Mouse (Mus musculus): ENCODE measurements around the gene Mrps12.

Gene Mrps12

DNA sequence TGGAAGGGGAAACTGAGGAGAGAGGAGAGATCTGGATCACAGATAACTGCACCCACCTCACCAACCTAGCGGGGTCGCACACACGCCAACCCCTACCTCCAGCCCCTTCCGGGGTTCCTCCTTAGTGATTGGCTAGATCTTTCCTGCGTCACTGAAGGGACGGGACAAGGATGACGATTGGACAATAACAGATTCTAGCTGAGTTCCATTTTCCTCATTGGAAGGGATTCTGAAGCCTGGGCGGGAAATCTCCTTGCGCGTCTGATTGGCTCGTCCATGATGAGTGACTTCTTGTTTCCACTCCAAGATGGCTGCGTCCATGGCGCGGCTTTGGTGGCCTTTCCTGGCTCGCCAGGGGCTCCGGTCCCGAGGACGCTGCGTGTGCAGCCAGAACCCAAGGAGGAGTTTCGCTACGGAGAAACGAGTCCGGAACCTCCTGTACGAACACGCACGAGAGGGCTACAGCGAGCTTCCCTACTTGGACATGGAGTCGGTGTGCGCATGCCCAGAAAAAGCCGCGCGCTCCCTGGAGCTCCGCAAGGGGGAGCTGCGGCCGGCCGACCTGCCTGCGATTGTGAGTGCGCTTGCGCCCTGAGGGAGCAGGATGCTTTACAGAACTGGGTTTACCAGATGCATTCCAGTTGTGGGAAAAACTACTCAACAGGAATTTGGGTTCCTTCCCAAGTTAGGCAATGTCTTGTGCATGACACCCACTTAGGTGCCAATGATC lies at the start of gene Mrps12, which contains the start of gene Sars2:
Mrps12 (minus strand) TSS at position 112 of the 730 bp plus-strand sequence.
Sars2 (plus strand) TSS at position 284 of the 730 bp plus-strand sequence.
- DNase-seq: peak; percentile 98

GRCm38 (mm10) chr7:28790066-28790806 lies 48.6 kb upstream of the Mrps12 start:
- DNase-seq: peak in 1 of 2 experiments; percentile 26

DNA sequence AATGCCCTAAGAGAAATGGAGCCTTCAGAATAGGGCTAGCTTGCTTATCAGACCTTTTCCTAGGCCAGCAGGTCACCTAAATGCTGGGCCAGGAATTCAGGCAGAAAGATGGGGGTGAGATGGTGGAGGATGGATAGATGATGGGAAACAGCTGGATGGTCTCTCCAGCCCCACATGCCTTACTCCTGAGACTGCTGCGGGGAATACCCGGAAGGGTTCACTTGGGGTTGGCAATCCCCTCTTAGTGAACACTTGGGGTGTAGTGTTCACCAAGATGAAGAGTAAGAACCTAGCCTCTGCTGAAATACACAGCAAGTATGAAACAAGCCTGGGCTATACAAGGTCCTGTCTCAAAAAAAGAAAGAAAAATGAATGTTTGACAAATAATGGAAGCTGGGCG lies 47.6 kb upstream of the Mrps12 start:
- no peak for DNase-seq

GRCm38 (mm10) chr7:28788307-28789195 lies 46.9 kb upstream of the Mrps12 start, which contains the start of gene Rinl:
Gene Rinl (plus strand): TSS chr7:28788969.
- no peak for DNase-seq

- DNase-seq: no peak
Observed at GRCm38 (mm10) chr7:28787884-28788283, 46.3 kb upstream of the Mrps12 start.

DNA sequence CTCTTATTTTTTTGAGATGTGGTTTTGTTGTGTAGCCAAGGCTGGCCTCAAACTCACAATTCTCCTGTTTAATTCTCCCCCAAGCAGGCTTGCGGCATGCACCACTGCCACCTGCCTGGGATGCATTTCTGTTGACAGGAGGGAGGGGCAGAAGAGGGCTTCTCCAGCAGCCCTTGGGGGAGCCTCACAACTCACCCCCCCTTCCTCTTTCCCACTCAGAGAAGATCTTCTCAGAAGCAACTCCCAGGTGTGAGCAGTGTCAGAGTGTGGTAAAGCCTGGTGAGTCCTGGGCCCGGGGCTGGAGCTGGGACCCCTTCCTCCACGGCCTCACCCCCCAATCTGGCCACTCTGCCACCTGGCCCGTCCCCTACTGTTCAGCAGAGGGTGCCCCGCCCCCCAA lies 43.5 kb upstream of the Mrps12 start:
- no peak for DNase-seq

DNA sequence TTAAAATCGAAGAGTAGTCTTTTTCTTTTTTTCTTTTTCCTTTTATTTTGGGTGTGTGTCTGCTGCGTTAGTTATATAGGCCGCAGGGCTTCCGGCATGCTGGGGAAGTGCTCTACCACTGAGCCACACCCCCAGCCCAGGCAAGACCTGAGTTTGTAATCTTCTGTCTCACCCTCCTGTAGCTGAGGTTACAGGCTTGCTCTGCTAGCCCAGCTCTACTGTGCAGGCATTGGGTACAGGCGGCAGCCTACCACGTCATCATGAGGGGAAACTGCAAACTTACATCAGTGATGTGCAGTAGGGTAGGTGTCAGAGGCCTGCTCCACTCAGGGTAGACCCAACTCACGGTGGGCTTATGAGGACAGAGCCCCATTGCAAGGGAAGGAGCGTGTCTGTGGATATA lies 39.6 kb upstream of the Mrps12 start:
- no peak for DNase-seq

DNA sequence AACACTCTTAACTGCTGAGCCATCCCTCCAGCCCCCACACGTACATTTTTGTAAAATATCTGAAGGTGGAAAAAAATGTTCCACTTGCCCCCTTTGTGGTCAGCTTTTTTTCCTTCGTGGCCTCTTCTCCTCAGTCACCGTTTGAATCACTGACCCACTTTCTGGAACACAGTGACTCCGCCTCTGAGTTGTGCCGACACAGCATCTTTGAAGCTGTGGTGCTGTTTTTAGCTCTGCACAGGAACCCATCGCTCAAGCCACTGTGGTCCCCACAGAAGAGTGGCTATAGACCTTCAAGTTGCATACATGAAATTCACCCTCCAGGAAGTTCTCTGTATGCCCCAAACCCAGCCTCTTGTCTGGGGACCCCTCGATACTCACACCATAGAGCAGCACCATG lies 39.2 kb upstream of the Mrps12 start:
- no peak for DNase-seq

- peak; percentile 62 to 90 for DNase-seq
Observed at GRCm38 (mm10) chr7:28780067-28780658, 38.5 kb upstream of the Mrps12 start.

GRCm38 (mm10) chr7:28778825-28779224 lies 37.2 kb upstream of the Mrps12 start:
- no peak for DNase-seq

DNA sequence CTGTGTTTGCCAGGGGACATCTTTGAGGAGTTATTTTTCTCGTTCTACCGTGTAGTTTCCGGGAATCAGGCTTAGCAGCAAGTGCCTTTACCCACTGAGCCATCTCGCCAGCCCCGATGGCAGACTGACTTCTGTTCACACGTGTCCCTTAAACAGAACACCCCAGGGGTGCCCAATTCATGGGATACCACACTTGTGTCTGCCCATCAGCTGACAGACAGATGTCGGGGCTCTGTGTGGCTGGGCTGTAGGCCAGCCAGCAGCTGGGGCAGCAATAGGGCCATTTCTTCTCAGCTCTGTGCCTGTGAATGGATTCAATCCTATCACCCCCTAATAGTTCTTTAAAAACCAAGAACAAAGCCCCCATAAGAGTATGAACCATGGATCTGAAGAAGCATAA lies 33.5 kb upstream of the Mrps12 start:
- no peak for DNase-seq

DNA sequence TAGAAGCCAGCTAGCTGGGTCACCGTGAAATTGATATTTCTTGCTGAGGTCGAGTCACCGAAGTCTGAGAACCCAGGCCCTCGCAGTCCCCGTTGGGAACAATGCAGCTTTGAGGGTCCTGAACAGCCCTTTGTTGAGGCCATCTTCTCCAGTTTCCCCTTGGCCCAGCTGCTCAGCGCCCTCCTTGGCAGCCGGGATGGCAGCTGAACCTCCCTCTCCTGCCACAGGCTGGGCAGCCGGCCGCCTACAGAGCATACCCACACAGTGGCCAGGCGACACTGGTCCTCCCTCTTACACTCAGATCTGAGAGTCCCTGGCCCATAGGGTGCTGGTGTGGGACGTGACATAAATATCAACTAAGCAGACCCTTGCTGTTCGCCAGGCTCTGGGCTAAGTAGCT lies 32.5 kb upstream of the Mrps12 start:
- DNase-seq: no peak

DNA sequence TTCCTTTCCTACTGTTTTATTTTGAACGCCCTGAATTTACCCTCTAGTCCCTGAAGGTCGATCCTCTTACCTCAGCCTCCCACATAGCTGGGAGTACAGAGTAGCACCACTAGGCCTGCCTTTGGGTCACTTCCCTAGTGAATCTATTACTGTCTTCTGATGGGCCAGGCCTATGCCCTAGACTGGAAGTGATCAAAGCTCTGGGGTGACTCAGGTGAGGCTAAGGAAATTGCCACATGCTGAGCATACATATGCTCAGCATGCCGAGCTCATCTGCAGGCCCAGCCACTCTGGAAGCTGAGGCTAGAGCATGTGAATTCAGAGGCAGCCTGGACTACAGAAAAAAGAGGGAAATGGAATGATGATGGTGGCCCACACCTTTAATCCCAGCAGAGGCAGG lies 31.5 kb upstream of the Mrps12 start:
- no peak for DNase-seq

GRCm38 (mm10) chr7:28771867-28772266 lies 30.2 kb upstream of the Mrps12 start:
- DNase-seq: no peak

- no peak for DNase-seq
Observed at GRCm38 (mm10) chr7:28770309-28770708, 28.7 kb upstream of the Mrps12 start.

DNA sequence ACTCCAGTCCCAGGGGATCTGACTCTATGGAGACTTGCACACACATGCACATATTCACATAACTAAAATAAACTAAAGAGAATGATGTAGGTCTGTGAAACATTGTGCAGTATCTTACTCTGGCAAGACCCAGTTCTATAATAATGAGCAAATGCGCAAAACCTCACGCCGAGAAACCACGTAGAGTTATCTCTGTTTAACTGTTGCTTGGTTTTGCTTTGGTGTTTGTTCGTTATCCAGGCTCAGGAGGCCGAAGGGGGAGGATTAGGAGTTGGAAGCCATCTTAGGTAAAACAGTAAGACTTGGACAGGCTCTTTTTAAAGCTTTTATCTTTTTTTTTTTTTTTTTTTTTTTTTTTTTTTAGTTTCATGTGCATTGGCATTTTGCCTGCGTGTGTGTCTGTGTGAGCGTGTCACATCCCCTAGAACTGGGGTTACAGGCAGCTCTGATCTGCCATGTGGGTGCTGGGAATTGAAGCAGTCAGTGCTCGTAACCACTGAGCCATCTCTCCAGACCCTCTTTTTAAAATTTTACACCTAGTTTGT lies 27.9 kb upstream of the Mrps12 start:
- no peak for DNase-seq

DNA sequence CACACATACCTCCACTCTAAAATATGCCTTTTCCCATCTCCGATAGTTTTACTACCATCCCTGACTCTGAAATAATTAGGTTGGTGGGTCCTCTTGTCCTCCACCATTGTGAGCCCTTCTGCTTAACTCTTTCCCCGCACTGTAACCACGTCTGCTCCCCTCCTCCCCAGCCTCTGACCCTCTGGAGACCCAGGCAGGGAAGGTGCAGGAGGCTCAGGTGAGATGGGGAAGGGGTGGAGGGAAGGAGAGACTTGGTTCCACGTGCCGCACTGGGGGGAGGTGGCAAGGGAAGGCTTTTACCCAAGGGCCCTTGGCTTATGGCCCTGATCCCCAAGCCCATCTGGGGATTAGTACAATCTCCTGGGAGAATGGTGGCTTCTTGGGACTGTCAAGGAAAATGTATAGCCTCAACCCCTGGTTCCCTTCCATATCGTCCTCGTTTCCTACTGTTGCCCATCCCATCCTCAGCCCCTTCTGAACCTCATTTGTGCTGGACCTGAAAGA lies 25.9 kb upstream of the Mrps12 start, which contains the start of gene Nfkbib:
Nfkbib (minus strand) TSS at position 51 of the 504 bp plus-strand sequence.
- no peak for DNase-seq

DNA sequence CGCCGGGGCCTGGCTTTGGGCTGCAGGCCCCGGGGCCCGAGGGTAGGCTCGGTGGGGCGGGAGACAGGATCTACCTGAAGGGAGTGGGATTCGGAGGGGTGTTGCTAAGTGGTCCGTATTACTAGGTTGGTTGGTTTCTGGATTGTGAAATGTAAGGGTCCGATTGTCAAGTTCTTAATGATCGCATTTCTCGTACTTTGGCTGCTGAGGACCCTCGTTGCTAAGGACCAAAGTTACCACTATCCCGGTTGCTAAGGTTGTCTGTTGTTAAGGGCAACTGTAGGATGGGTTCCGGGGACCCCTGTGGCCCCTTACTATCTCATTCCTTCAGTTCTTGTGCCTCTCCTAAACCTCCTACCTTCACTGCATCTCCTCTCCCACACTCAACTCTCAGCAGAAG lies 25.3 kb upstream of the Mrps12 start:
- DNase-seq: no peak

GRCm38 (mm10) chr7:28766173-28766879 lies 24.7 kb upstream of the Mrps12 start, which contains the start of gene Sirt2:
Gene Sirt2 (plus strand): TSS chr7:28766735.
- DNase-seq: peak; percentile 99

- no peak for DNase-seq
Observed at GRCm38 (mm10) chr7:28765211-28765610, 23.6 kb upstream of the Mrps12 start.

DNA sequence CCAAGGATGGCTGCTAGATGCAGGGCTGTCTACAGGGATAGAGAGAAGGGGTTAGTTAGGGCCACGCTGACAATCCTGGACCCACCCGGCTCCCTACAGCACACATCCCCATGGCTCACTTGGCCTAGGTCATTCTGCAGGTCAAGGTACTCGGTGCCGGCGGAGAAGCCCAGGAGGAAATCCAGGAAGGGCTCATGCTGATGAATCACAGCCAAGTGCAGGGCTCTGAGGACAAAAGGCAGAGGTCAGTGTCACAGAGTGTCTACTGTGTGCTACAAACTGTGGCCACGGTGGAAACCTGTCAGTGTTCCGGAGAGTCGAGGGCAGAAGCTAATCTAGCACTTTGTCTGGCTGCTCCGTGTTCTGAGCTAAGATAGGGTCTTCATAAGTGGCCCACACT lies 20.3 kb upstream of the Mrps12 start:
- peak in 1 of 2 experiments; percentile 26 for DNase-seq

All from kidney, adult 8-10 months (tissue).